Mouse (Mus musculus) embryo, embryonic 11.5 days (tissue): Measurements from ENCODE around the gene Rnaseh2c.

ENCODE experiments used
- DNase-seq: peaks from one replicate; pipeline ENCODE4 v3.0.0-alpha.2; 2012; ENCODE audit warnings: low read depth, low spot score

The Rnaseh2c gene

DNA sequence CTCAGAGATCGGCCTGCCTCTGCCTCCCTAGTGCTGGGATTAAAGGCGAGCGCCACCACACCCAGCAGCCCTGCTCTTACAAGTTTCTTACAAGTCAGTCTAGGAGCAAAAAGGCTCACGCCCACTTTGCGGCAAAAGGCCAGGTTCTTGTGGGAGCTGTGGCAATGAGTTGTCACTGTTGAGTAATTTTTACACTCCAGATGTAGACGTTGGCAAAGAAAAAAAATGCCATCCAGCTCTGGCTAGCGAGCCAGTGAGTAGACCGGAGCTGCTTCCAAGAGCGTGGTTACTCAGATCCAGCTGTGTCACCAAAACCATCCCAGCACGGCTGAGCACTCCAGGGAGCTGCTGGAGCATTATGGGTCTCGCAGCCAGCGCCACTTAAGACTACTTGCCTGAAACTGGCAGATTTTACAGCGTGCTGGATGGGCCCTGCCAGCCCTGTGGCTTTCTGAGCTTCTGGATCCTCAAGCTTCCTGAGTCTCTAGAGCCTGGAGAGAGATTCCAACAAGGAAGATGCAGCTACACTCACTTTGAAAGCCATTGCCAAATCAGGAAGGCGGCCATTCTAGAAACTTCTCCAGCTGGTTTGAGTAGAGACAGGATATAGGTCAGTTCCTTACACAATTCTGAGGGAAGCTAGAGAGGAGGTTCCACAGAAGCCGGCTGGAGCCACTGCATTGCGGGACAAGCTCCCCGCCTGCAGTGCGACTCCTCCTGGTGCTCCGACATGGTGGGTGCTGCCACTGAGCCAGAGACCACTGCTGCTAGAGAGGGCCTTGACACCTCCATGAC, 29.1 kb upstream of the Rnaseh2c start:
- DNase-seq = no peak

DNA sequence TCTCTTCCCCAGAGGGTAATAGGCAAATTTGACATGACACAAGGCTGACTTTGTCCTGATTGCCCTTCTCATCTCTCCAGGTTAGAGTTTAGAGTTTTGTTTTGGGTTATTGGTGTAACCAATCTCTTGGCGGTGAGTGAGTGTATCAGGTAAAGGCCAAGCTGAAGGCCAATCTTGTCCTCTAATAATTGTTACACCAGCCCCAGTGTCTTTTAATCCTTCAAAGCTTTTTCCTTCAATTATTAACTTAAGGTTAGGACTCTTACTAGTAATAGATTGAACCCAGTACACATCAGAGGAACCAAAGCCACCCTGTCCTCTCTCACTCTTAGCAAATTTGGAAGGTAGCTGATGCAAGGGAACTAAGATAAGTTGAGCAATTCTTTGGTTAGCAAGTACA, 26.3 kb upstream of the Rnaseh2c start:
- DNase-seq = no peak

DNA sequence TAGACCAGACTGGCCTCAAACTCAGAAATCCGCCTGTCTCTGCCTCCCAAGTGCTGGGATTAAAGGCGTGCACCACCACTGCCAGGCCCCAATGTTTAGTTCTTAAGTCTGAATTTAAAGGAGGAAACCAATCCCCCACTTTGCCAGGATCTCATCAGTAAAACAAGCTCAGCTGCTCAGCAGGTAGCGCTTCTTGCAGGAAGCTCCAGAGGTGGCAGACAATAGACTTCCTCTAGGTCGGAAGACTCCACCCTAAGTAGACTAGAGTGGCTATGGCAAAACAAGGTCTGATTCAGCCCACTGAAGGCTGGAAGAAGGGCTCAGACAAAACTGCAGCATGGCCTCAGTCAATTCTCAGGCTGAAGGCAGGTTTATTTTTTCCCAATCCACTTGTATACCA, 21.7 kb upstream of the Rnaseh2c start:
- no peak for DNase-seq

DNA sequence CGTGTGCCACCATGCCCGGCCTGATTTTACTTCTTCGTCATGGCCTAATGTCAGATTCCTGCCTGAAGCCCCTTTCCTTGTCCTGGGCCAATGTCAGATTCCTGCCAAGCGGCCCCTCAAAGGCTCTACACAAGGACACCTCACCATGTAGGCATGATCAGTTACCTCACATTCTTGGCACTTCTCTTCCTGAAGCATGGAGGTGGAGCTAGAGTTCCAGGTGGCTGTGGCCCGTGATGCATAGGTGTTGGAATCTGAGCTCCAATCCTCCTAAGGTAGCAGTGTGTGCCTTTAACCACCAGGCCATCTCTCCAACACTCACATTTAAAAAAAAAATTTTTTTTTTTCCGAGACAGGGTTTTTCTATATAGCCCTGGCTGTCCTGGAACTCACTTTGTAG, 20.9 kb upstream of the Rnaseh2c start:
- DNase-seq = no peak

DNA sequence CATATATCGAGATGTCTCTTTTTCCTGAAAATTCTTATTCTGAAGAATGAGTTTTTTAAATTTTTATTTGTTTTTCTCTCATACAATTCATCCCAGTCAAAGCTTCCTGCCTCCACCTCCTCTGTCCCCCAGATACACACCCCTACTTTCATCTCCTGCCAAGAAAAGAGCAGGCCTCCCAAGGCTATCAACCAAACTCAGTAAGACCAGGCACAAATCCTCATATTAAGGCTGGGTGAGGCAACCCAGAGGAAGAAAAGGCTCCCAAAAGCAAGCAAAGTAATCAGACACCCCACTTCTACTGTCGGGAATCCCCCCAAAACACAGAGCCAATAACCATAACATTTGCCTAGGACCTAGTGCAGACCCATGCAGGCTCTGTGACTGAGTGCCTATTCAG, 19.7 kb upstream of the Rnaseh2c start:
- no peak for DNase-seq

DNA sequence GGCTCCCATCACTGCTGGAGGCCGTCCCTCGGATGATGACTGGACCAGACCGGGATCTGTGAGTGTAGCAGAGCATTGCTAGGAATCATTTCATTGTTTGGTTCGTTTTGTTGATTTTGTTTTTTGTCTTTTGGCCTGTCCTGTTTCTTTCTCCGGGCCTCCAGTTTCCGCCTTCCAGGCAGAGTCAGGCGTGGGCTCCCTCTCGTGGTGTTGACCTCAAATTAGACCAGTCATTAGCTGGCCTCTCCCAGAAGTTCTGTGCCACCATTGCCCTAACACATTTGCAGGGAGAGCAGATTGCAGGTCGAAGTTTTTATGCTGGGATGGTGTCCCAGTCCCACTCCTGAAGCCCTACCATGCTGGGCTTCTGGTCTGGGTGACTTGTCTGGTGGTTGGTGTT, 12.5 kb upstream of the Rnaseh2c start:
- no peak for DNase-seq

DNA sequence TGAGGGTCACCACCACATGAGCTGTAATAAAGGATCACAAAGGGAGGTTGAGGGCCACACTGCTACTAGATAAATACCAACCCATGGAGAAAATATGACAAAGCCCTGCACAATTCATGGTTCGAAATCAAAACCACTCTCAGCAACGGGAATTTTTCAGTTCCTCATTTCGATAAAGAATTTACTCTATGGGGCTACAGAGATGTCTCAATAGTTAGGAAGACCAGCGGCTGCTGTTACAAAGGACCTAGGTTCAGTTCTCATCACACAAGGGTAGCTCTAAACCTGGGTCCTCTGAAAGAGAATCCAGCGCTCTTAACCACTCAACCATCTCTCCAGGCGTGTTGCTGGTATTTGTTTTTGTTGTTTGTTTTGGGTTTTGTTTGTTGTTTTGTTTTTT, 9.8 kb upstream of the Rnaseh2c start:
- no peak for DNase-seq

DNA sequence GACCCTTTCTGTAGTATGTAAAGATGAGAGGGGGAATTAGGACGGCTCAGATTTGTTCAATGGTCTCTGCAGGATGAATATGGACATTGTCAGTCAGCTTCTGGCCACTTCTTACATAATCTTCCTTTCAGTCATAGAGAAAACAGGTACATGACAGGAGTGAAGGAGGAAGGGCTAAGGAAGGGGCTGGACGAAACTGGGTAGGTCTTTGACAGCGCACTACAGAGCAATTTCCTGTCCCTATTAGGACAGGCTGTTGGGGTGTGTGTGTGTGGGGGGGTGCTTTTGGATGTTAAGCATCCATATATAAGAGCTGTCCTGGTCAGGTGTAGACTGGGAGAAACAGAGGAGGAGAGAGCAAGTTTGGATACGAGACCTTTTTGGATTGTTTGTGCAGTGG, 2.4 kb upstream of the Rnaseh2c start:
- DNase-seq = no peak

DNA sequence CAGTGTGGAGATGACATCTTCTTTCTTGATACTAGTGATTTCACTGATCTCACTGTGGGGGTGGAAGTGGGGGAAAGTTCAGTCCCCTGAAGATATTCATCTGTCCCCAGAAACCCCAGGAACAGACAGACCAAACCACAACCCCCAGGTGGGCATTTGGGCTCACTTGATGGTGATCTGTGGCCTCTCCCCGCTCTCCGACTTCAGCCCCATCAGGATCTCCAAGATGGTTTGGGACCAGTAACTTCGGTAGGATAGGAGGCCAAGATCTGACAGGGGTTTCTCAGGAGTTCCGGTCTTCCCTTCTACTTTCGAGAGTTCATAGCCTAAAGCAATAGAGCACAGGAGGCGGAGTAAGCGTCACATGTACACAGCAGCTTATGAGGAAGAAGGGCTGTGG, 2.0 kb downstream of the Rnaseh2c start:
- no peak for DNase-seq

DNA sequence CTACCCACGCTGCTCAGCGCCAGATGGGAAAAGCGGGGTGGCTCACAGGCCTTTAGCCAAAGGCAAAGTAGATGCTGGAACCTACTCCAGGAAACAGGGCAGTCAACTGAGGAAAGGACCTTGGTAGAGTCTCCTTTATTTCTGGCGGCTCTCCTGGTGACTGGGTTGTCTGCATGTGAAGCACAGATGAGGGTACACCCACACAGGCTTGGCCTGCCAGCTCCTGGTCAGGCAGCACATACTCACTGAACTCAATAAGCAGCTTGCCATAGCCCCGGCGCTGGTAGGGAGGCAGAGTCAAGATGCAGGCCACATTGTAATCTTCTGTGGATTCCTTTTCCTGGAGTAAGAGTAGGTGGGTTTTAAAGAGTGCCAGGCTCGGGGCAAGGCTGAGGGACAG, 3.5 kb downstream of the Rnaseh2c start:
- no peak for DNase-seq

DNA sequence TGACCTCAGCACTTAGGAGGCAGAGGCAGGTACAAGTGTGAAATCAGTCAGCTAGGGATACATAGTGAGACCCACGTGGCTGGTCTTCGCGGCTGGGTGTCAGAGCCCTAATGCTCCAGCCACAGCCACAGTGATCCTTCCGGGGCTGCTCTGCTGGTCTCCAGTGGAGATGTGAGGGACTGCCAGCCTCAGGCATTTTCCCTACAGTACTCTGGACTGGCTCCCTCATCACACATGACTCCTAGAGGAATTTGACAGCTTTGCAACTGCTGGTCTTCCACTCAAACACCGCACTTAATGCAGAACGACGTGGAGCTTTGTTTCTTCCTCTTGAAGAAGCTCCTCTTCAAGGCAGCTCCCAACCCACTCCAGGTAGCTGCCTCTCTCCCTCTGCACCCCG, 4.5 kb downstream of the Rnaseh2c start:
- no peak for DNase-seq

DNA sequence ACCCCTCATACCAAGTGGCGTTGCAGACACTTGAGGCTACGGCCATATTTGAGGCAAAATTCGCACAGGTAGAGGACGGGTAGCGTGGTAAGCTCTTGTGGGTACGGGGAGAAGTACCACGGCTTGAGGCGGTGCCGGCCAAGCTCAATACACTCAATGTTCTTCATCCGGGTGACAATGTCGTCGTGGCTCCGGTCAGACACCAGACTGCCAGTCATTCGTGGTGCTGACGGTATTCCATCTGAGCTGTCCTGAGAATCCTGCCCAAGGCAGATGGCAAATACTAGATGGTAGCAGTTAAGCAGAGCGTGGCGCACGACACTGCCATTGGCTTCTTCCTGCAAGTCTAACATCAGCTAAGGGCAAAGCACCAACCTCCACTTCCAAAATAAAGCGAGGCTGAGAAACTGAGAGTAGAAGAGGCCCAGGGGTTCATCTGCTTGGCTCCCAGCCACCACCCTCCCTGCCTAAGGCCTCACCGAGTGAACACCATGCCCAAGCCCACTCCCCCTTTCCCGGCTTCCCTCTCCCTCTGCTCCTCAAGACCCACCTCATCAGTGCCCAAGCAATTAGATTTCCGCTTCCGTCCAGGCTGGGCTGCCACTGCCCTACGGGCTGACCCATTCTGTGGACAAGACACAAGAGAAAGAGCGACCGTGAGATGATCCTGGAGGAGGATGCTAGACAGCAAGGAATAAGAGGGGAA, 6.2 kb downstream of the Rnaseh2c start:
- DNase-seq = no peak

DNA sequence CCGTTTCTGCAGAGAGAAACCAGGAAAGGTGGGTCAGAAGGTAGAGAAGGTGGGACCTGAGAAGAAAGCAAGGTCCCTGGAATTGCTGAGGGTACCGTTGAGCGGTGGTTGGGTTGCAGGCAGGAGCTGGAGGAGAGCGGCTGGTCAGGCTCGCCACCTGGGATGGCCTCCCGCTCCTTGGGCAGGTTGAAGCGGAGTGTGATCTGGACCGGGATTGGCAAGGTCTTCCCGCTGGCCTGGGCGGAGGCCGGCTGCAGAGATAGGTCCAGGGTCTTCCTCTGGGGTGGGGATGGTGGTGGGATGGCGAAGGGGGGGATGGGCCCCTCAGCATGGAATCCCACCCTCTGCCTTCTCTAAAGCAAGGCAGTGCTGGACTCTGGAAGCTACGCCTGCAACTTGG, 7.0 kb downstream of the Rnaseh2c start:
- no peak for DNase-seq

DNA sequence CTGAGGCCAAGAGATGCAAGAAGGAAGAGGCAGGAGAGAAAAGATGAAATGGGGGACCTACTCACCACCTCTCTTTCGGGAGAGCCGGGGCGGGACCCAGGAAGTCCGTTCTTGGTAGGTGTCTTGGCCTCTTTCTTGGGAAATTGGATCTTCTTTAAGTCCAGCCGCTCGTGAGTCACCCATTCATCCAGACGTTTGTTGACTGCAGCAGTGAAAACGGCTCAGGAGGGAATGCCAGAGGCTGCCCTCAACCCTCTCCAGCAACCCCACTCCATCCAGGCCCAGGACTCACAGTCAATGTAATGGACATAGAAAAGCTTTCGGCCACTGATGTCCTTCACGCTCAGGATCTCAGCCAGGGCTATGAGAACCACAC, 7.5 kb downstream of the Rnaseh2c start:
- no peak for DNase-seq

DNA sequence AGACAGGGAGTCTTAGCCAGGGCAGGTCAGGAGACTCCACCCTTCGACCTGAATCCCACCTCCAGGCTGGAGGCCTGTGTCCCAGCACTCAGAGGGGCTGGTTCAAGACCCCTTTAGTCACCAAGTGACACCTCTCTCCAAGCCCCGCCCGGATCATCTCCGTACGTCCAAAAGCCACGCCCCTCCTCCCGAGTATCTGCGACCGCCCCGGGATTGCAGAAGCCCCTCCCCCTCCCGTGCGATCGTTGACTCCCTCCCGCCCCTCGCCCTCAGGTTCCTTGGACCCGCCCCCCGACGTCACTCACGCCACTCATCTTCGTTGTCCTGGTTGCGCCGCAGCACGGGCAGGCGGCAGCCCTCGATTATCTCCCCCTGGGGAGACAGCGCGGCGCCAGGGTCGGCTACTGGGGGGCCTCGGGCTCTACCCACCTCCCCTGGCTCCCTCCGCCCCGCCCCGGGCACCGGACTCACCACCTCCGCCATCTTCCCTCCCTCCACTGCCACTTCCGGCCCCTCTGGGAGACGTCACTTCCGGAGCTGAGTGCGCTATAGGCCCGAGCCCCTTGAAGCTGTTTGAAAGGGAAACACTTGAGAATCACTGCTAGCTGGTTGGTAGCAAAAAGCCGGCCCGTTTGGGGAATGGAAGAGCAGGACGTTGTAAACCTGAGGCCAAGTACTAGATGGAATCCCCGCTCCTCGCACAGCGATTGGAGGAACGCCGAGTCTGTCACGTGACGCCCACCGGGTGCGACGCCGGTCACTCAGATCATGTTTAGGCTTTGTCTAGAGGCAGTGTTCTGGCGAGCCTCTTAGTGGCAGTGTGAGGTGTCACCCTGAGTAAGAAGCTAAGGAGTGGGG, 8.1 kb downstream of the Rnaseh2c start, which contains the start of gene Kat5:
Gene Kat5, minus strand, starts transcription at position 691 of the 858 bp plus-strand sequence.
- peak; percentile 90 for DNase-seq

DNA sequence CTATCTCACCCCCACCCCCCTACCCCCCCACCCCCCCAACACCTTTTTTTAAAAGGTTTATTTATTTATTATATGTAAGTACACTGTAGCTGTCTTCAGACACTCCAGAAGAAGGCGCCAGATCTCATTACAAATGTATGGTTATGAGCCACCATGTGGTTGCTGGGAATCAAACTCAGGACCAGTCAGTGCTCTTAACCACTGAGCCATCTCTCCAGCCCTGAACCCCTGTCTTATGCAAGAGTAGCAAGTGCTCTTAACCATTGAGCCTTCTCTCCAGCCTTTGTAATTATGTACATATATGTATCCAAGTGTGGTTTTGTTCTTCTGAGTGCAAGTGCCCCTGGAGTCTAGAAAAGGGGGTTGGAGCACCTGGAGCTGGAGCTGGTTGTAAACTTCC, 10.3 kb downstream of the Rnaseh2c start:
- no peak for DNase-seq

DNA sequence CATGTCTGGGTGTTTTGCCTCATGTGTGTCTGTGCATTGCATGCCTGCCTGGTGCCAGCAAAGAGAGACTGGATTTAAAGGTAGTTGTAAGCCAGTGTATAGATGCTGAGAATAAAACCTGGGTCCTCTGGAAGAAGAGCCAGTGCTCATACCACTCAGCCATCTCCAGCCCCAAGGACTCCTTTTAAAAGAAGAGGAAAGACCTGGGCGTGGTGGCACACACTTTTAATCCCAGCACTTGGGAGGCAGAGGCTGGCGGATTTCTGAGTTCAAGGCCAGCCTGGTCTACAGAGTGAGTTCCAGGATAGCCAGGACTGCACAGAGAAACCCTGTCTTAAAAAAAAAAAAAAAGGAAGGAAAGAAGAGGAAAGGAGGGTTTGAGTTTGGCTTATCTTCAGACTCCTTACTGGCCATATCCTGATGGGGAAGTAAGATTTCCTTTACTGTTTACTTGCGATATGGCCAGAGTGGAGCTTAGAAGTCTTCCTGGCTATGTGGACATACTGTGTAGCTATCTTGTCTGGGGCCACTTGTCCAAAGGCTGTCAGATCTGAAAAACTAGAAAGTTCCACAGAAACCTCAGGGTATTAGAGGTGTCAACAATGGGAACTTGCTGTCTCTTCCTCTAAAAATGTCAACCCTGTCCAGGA, 11.2 kb downstream of the Rnaseh2c start:
- no peak for DNase-seq

DNA sequence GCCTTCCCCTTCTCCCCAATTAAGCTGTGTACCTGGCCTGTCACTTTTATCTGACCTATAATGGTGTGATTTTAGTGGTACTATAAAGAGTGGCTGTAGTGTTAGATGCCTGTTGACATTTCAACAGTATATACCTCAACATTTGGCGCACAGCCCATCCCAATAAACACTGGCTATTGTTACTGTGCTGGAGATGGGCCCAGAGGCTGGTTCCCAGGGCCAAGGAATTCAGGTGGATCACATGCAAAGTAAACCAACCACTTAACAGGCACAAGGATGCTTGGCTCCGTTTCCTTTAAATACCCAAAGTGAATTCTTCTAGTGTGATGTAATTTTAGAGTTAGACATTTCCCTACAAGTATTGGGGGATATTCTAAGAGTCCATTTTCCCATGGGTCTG, 13.3 kb downstream of the Rnaseh2c start:
- DNase-seq = no peak

DNA sequence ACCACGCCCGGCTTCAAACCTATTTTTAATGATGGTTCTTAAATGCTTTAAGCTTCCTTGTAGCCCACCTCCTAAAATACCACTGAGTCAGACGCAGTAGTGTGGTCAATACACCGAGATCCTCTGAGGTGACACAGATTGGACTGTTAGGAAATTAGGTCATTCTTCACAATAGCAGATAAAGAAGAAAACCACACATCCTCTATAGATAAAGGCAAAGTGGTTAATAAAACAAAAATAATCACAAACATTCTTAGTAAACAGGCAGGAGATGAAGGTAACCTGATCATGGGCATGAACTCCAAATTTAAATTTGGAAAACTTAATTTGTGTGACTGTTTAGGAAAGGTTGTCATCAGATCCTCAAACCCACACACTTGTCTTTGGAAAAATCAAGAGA, 18.3 kb downstream of the Rnaseh2c start:
- DNase-seq = no peak

DNA sequence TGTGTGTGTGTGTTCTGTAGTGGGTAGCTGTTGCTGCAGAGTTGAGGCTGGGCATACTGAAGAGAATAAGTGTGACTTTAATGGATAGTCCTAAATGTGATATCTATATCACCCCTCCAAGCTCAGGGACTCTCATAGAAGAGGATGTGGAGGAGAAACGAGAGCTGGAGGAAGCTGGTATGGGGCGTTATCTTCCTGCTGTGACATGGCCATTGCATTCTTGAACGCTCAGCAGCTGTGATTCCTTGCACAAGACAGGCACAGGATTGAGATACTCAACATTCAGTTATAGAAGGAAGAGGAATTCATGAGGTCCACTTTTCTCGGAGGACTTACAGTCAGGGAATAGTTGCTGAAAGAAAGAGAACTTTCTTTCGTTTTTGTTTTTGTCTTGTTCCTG, 20.2 kb downstream of the Rnaseh2c start:
- no peak for DNase-seq

DNA sequence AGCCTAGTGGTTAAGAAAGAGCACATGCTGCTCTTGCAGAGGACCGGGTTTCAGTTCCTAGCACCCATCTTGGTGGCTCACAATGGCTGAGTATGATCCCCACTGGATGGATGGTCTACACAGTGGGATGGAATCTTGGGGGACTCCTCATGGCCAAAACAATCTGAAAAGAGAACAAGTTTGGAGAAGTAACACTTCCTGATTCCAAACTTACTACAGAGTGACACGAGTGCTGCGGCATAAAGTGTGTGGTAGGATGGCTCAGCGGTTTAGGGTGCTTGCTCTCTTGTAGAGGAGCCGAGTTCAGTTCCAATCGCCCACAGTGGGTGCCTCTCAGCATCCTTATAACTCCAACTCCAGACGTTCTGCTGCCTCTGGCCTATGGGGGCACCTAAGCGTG, 23.6 kb downstream of the Rnaseh2c start:
- no peak for DNase-seq

DNA sequence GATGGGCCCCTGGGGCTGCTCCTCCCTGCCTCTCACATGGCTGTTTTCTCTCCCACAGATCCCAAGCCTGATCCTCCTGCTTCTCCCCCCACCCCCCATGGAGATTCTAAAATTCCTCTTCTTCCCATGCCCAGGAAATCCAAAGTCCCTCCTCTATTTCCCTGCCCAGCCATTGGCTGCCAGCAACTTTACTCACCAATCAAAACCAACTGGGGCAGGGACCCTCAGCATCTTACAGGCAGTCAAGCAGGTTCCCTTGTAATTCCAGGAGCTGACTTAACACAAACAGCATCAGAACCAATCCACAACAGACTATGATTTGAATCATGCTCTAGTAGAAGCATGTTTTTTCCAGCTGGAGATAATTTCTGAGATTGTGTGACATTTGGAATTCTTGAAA, 28.2 kb downstream of the Rnaseh2c start:
- no peak for DNase-seq
